Mouse (Mus musculus): ENCODE data around the gene Krtap3-2.

- no peak for TF ChIP-seq POLR2A (IDR thresholded peaks at IDR 0.05; ENCODE audit: borderline replicate concordance, insufficient read depth, low read length)
- TF ChIP-seq CTCF (IDR thresholded peaks at IDR 0.05; ENCODE audit: borderline replicate concordance, insufficient read depth, low read depth, low read length), result no peak
These were observed 24.0 kb upstream of the Krtap3-2 start, which contains the start of gene Krtap1-5 for GRCm38 (mm10) chr11:99580636-99581035.

Measured in cerebellum, adult 2 months (tissue).